Mouse (Mus musculus) cerebellum, adult 2 months (tissue): Measurements from ENCODE around the gene Zfp787.

Experiments used
- CTCF ChIP-seq: fragments of 200-500 bp; IDR thresholded peaks from 2 replicates; pipeline ENCODE4 v1.5.1; 2011; ENCODE audit warnings: low read depth, mild to moderate bottlenecking, control low read depth, low read length, moderate library complexity, borderline replicate concordance; ENCODE audit not compliant: insufficient read depth
- POLR2A ChIP-seq: fragments of 200-500 bp; IDR thresholded peaks from 2 replicates; pipeline ENCODE4 v1.6.1; 2011; ENCODE audit warnings: low read length, control low read depth, borderline replicate concordance; ENCODE audit not compliant: insufficient read depth

DNA sequence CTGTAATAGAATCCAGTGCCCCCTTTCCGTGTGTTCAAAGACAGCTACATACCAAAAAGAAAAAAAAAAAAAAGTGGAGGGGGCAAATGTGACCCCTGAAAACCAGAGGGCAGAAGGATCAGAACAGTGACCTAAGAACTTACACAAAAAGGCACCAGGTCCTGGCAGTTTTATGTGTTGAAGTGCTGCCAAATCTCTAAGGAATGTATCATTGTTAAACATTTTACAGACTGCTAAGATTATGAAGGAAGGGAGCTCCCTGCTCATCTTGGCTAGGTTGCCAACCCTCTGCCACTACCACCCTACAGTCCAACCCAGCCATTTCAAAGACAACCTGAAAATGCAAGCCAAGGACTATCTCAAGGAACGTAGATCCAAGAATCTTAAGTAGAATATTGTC is 30.4 kb upstream of the Zfp787 start:
- TF ChIP-seq CTCF (no peak), POLR2A (no peak)
